Mouse (Mus musculus): ENCODE results near the gene Ajuba.

Ajuba gene

DNA sequence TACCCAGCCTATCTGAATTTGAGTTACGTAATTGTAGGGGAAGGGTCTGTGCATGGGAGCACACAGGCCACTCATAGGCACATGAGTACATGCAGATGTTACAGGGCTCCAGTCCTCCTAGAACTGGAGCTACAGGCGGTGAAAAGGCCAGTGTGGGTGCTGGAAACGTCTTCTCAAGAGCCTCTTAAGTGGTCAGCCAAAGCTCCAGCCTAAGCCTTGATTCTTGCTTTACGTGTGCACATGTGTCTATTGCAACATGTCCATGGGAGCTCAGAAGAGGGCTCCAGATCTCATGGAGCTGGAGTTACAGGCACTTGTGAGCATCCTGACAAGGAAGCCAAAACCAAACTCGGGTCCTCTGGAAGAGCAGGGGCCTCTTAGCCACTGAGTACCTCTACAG, 32.7 kb downstream of the Ajuba start:
- DNase-seq (ENCODE audit: inconsistent ontology term), result no peak

DNA sequence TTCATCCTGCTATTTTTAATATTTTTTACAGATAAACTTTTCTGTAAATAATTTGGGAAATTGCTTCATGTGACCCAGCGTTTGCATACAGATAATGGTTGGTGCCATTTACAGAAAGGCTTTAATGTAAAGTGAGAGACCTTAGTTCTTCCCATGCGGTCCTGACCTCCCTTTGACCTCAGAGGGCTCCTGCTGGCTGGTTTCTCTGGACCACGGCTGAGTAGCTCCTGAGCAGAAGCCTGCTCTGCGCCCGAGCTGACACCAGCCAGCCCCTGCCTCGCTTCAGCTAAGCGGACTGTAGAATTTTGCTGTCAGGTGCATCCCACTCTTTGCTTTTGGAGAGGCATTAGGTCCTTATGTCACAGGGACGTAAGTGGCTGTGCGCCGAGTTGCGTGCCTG, 36.6 kb downstream of the Ajuba start:
- no peak for DNase-seq (ENCODE audit: inconsistent ontology term)

DNA sequence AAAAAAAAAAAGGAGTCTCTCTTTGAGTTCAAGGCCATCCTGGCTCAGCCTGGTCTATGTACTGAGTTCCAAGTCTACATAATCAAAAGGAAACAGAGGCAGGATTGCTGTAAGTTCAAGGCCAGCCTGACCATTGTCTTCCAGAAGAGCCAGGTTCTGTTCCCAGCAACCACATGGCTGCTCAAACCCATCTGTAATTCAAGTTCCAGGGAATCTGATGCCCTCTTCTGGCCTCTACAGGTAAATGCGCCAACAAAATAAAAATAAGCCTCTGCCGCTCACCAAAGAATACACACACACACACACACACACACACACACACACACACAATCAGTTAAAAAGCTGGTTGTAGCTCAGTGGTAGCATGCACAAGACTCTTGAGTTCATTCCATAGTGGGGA, 38.8 kb downstream of the Ajuba start:
- no peak for DNase-seq (ENCODE audit: inconsistent ontology term)

DNA sequence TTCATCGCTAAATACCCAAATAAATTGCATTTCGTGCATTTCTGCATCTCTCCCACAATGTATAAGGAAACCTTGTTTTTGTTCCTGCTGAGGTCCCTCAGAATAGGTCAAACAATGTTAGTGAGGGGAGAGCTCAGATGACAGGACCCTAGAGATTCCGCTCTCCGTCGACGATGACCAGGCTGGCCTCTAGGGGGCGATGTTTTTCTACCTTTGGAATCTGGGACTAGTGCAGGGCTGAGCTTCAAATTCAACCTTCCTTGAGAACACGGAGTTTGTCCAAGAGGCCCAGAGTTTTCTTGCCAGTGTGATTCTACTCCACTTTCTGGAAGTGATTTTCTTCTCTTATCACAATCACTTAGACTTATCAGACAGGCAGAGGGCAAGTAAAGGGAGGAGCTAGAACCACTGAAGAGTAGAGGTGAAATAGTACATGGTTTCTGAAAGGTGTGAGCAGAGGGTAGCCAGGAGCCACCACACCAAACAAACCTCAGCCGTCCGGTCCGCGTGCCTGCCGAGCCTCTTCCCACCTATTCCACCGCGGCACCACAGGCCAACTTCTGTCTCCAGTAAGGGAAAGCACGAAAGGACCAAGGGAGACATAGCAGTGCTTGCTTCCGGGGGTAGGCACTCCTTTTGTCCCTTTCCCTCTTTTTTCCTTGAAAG, 48.8 kb downstream of the Ajuba start:
- peak; percentile 70 for DNase-seq (ENCODE audit: inconsistent ontology term)

DNA sequence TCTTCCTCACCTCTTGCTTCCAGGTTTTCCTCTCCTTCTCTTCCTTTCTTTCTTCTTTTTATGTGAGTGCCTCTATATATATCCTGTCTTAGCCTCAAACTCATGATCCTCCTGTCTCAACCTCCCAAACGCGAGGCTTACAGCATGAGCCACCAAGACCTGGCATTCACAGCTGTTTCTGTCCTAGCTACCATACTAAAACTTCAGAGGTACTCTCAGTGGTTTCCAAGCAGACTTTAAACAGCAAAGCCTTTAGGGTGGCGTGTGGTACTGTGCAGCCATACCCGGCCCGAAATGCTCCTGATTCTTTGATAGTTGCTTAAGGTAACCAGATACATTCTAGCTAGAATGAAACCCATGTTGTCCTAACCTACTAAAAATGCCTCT, 49.4 kb downstream of the Ajuba start:
- peak; percentile 10 for DNase-seq (ENCODE audit: inconsistent ontology term)

DNA sequence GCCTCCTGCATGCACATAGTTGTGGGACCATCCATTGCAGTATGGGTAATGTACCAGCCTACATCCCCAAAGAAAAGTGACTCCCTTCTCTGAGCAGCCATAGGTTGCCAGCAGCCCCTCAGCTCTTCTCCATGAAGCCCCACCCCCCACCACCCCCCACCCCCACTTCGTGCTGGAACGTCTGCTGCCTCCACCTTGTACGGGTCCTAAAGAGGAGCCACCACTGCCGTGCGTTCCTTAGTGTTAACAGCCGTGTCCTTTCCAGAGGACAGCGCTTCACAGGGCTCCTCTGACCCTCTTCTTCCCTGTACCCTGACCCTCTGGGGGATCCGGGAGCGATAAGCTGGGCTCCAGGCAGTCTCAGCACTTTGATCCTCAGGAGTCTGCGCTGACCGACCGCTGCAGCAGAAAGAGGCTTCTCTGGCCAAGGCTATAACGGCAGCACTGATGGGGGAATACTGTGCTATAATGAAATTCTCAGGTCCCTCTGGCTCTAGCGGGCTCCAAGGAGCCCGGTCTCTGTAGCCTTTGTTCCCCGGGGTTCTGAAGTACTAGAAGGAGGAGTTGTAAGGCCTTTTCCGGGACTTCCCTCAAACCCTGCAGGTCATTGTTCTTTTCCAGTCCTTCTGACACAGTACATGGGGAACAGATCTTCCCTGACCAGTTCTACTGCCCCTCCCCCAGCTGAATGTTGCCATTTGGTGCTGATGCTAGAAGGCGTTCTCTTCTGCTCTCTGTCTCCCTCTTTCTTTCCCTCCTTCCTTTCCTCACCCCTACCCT, 49.9 kb downstream of the Ajuba start:
- DNase-seq (ENCODE audit: inconsistent ontology term), result peak; percentile 22

DNA sequence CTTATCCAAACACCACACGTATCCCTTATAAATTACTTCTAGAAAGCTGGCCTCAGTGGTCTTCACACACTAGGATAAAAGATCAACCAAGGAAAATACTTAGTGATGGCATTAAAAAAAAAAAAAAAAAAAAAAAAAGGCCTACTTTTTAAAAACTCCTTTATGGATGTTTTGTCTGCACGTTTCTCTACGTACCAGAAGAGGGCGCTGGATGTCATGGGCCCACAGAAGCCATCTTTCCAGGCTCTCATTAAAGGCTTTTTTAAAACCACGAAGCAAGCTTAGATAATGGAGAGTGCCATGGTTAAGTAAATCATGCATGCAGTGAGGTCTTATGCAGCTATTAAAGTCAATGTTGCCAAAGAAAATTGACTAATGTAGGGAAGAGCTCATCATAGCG, 53.8 kb downstream of the Ajuba start:
- DNase-seq (ENCODE audit: inconsistent ontology term), result no peak
